Mouse (Mus musculus) myocyte (in vitro differentiated cells): Measurements from ENCODE around the gene Hs3st1.

Source experiments
- CEBPB ChIP-seq: IDR thresholded peaks from 2 replicates; pipeline ENCODE4 v1.6.1; 2011; ENCODE audit warnings: mild to moderate bottlenecking, moderate library complexity; ENCODE audit not compliant: poor library complexity, insufficient read depth, severe bottlenecking
- MAX ChIP-seq: IDR thresholded peaks from one replicate; pipeline ENCODE4 v1.6.1; 2011; ENCODE audit warnings: low read depth, mild to moderate bottlenecking, control low read depth
- POLR2A ChIP-seq: IDR thresholded peaks from one replicate; pipeline ENCODE4 v1.6.1; 2011; ENCODE audit warnings: low read depth, mild to moderate bottlenecking, control low read depth, moderate library complexity; ENCODE audit not compliant: insufficient read length
- POLR2AphosphoS2 ChIP-seq: IDR thresholded peaks from one replicate; pipeline ENCODE4 v1.6.1; 2011; ENCODE audit warnings: low read depth, control low read depth; ENCODE audit not compliant: insufficient read length
- USF1 ChIP-seq: IDR thresholded peaks from one replicate; pipeline ENCODE4 v1.6.1; 2011; ENCODE audit warnings: low read depth, mild to moderate bottlenecking, control low read depth, moderate library complexity

GRCm38 (mm10) chr5:39644827-39645380 is 110.4 kb downstream of the Hs3st1 start:
- TF ChIP-seq MAX (no peak), POLR2A (no peak), USF1 (no peak), CEBPB (no peak), POLR2AphosphoS2 (no peak)
